Mouse (Mus musculus) heart, embryonic 15.5 days (tissue): ENCODE measurements around the gene Fads1. TPM values are rescaled to one million over a fixed set of nuclear protein-coding genes. Genes with fewer than 3 reads are reported as not detected.

Experiments used
- ATAC-seq: fragments of 200-750 bp; cut with Nextera tagmentation; replicated peaks from 2 replicates; pipeline ENCODE4 v1.8.0; 2017; ENCODE audit warnings: low read depth, moderate TSS enrichment; ENCODE audit not compliant: insufficient number of reproducible peaks, insufficient read depth, low FRiP score
- H3K27ac ChIP-seq: fragments of 300-500 bp; sonication (generic); 2 replicates; pipeline ENCODE4 v1.5.1; 2015; ENCODE audit warnings: mild to moderate bottlenecking, inconsistent platforms
- H3K27me3 ChIP-seq: fragments of 300-500 bp; sonication (generic); 2 replicates; pipeline ENCODE4 v1.6.1; 2015; ENCODE audit warnings: inconsistent platforms
- H3K36me3 ChIP-seq: fragments of 300-500 bp; sonication (generic); 2 replicates; pipeline ENCODE4 v1.6.1; 2015; ENCODE audit warnings: mild to moderate bottlenecking, inconsistent platforms
- H3K4me1 ChIP-seq: fragments of 300-500 bp; sonication (generic); replicated peaks from 2 replicates; pipeline ENCODE4 v1.6.1; 2015; ENCODE audit warnings: inconsistent platforms
- H3K4me2 ChIP-seq: fragments of 300-500 bp; sonication (generic); 2 replicates; pipeline ENCODE4 v1.6.1; 2015; ENCODE audit warnings: inconsistent platforms, mild to moderate bottlenecking, moderate library complexity
- H3K4me3 ChIP-seq: fragments of 300-500 bp; sonication (generic); 2 replicates; pipeline ENCODE4 v1.5.1; 2015; ENCODE audit warnings: mild to moderate bottlenecking, inconsistent platforms
- H3K9ac ChIP-seq: fragments of 300-500 bp; sonication (generic); 2 replicates; pipeline ENCODE4 v1.6.1; 2015; ENCODE audit warnings: mild to moderate bottlenecking, inconsistent platforms
- H3K9me3 ChIP-seq: fragments of 300-500 bp; sonication (generic); replicated peaks from 2 replicates; pipeline ENCODE4 v1.6.1; 2016; ENCODE audit warnings: inconsistent platforms
- WGBS: fragments of 180-500 bp; shearing (Covaris S2); methylation state at CpG from one replicate; pipeline ENCODE4 v1.1.7; 2015; ENCODE audit warnings: mixed read lengths; 5-methylcytosine and 5-hydroxymethylcytosine counted together
- polyA plus RNA-seq: library from polyadenylated mRNA; unstranded; fragments of >200 nt; fragmentation: Nextera tagmentation; extraction: Ambion mirVana; gene quantifications from 2 replicates; pipeline ENCODE4 v1.2.1, GENCODE M21; 2015

Gene Fads1
- polyA plus RNA-seq, 1 experiment from 2014 or later, result 39.4 TPM

- H3K4me1 ChIP-seq, result peaks cover 5% of the 10 kb centered on the region; the same call in 1 of the 2 replicates
- no peak overlapping the region for H3K9ac ChIP-seq
- H3K4me2 ChIP-seq, result no peak overlapping the region
- no peak overlapping the region for H3K4me3 ChIP-seq
- H3K27ac ChIP-seq, result no peak overlapping the region
- peaks cover 67% of the 10 kb centered on the region for H3K36me3 ChIP-seq
- no peaks in the 10 kb centered on the region for H3K9me3 ChIP-seq
- no peak for ATAC-seq
- 72% methylated on average over 5 of the region's 5 CpGs for WGBS
- H3K27me3 ChIP-seq, result no peaks in the 10 kb centered on the region
Observed at GRCm38 (mm10) chr19:10195252-10195651, 12.6 kb downstream of the Fads1 start.

GRCm38 (mm10) chr19:10197130-10197529 lies 14.4 kb downstream of the Fads1 start:
- Histone ChIP-seq H3K27ac (no peak overlapping the region), H3K36me3 (peaks cover 65% of the 10 kb centered on the region), H3K9ac (no peak overlapping the region), H3K4me3 (no peak overlapping the region), H3K4me2 (no peak overlapping the region), H3K9me3 (no peaks in the 10 kb centered on the region), H3K4me1 (peaks cover 2% of the 10 kb centered on the region; the same call in 1 of the 2 replicates), H3K27me3 (no peaks in the 10 kb centered on the region)
- no peak for ATAC-seq
- WGBS, result 90% methylated on average over 4 of the region's 4 CpGs

- Histone ChIP-seq H3K4me1 (peaks cover 10% of the 10 kb centered on the region), H3K4me2 (no peak overlapping the region), H3K4me3 (no peak overlapping the region), H3K27me3 (no peaks in the 10 kb centered on the region), H3K9ac (no peak overlapping the region), H3K36me3 (peaks cover 54% of the 10 kb centered on the region), H3K27ac (no peak overlapping the region), H3K9me3 (no peaks in the 10 kb centered on the region)
- no peak for ATAC-seq
- whole genome bisulfite sequencing, result 66% methylated on average over 2 of the region's 2 CpGs
Observed at GRCm38 (mm10) chr19:10198286-10198685, 15.6 kb downstream of the Fads1 start.

GRCm38 (mm10) chr19:10198723-10199122 lies 16.0 kb downstream of the Fads1 start:
- no peak for ATAC-seq
- Histone ChIP-seq H3K9me3 (no peaks in the 10 kb centered on the region), H3K9ac (no peak overlapping the region), H3K4me3 (no peak overlapping the region), H3K36me3 (peaks cover 50% of the 10 kb centered on the region), H3K27me3 (no peaks in the 10 kb centered on the region), H3K4me2 (no peak overlapping the region), H3K4me1 (peaks cover 11% of the 10 kb centered on the region), H3K27ac (no peak overlapping the region)
- WGBS, result 30% methylated on average over 3 of the region's 3 CpGs

- H3K9ac ChIP-seq, result peak overlapping the region; percentile 80
- H3K9me3 ChIP-seq, result no peaks in the 10 kb centered on the region
- H3K36me3 ChIP-seq, result peaks cover 41% of the 10 kb centered on the region; the same call in 1 of the 2 replicates
- no peaks in the 10 kb centered on the region for H3K27me3 ChIP-seq
- H3K4me2 ChIP-seq, result peak overlapping the region; percentile 77
- 2% methylated on average over 23 of the region's 23 CpGs for WGBS
- ATAC-seq, result no peak
- peaks cover 18% of the 10 kb centered on the region for H3K4me1 ChIP-seq
- H3K4me3 ChIP-seq, result peak overlapping the region; percentile 82
- peak overlapping the region; percentile 84 for H3K27ac ChIP-seq
Observed at GRCm38 (mm10) chr19:10203146-10203847, 20.6 kb downstream of the Fads1 start.

GRCm38 (mm10) chr19:10203848-10204615 lies 21.3 kb downstream of the Fads1 start, which contains the start of the genes Tmem258 and Fen1:
TSS of gene Tmem258 (plus strand) at chr19:10204014.
TSS of gene Fen1 (minus strand) at chr19:10204169.
- Histone ChIP-seq H3K36me3 (peaks cover 39% of the 10 kb centered on the region; the same call in 1 of the 2 replicates), H3K9ac (peak within 1 kb of the TSS; percentile 80), H3K27ac (peak within 1 kb of the TSS; percentile 84), H3K4me1 (peaks cover 15% of the 10 kb centered on the region), H3K4me3 (peak within 1 kb of the TSS; percentile 82), H3K9me3 (no peaks in the 10 kb centered on the region), H3K4me2 (peak within 1 kb of the TSS; percentile 77), H3K27me3 (no peaks in the 10 kb centered on the region)
- WGBS, result under 1% methylated on average over 40 of the region's 40 CpGs
- ATAC-seq, result peak; percentile 86

GRCm38 (mm10) chr19:10204616-10205001 lies 21.9 kb downstream of the Fads1 start:
- WGBS, result 2% methylated on average over 5 of the region's 5 CpGs
- peak overlapping the region; percentile 80 for H3K9ac ChIP-seq
- H3K4me1 ChIP-seq, result peaks cover 15% of the 10 kb centered on the region
- no peaks in the 10 kb centered on the region for H3K9me3 ChIP-seq
- no peak for ATAC-seq
- H3K27me3 ChIP-seq, result no peaks in the 10 kb centered on the region
- peaks cover 37% of the 10 kb centered on the region for H3K36me3 ChIP-seq
- peak overlapping the region; percentile 77 for H3K4me2 ChIP-seq
- H3K4me3 ChIP-seq, result peak overlapping the region; percentile 82
- peak overlapping the region; percentile 84 for H3K27ac ChIP-seq

- 63% methylated on average over 6 of the region's 6 CpGs for WGBS
- Histone ChIP-seq H3K4me1 (peaks cover 15% of the 10 kb centered on the region), H3K27ac (peak overlapping the region; percentile 84; the same call in 1 of the 2 replicates), H3K9me3 (no peaks in the 10 kb centered on the region), H3K9ac (no peak overlapping the region), H3K36me3 (peaks cover 35% of the 10 kb centered on the region), H3K4me3 (peak overlapping the region; percentile 82), H3K27me3 (no peaks in the 10 kb centered on the region), H3K4me2 (peak overlapping the region; percentile 77)
- ATAC-seq, result no peak
Observed at GRCm38 (mm10) chr19:10205051-10205450, 22.4 kb downstream of the Fads1 start.

GRCm38 (mm10) chr19:10208851-10209250 lies 26.2 kb downstream of the Fads1 start:
- Histone ChIP-seq H3K36me3 (peaks cover 30% of the 10 kb centered on the region), H3K27me3 (no peaks in the 10 kb centered on the region), H3K4me3 (no peak overlapping the region), H3K9ac (no peak overlapping the region), H3K4me1 (peaks cover 7% of the 10 kb centered on the region), H3K9me3 (no peaks in the 10 kb centered on the region), H3K4me2 (no peak overlapping the region), H3K27ac (no peak overlapping the region)
- no peak for ATAC-seq
- WGBS, result 77% methylated on average over 3 of the region's 3 CpGs

- Histone ChIP-seq H3K27me3 (no peaks in the 10 kb centered on the region), H3K4me2 (no peak overlapping the region), H3K9me3 (no peaks in the 10 kb centered on the region), H3K4me1 (no peaks in the 10 kb centered on the region), H3K9ac (no peak overlapping the region), H3K27ac (no peak overlapping the region), H3K36me3 (peaks cover 30% of the 10 kb centered on the region), H3K4me3 (no peak overlapping the region)
- no peak for ATAC-seq
- 79% methylated on average over 4 of the region's 4 CpGs for WGBS
Observed at GRCm38 (mm10) chr19:10210885-10211284, 28.2 kb downstream of the Fads1 start.

GRCm38 (mm10) chr19:10213796-10214471 lies 31.2 kb downstream of the Fads1 start:
- Histone ChIP-seq H3K27ac (no peak overlapping the region), H3K36me3 (peaks cover 14% of the 10 kb centered on the region), H3K9ac (no peak overlapping the region), H3K9me3 (no peaks in the 10 kb centered on the region), H3K4me2 (no peak overlapping the region), H3K27me3 (no peaks in the 10 kb centered on the region), H3K4me3 (no peak overlapping the region), H3K4me1 (no peaks in the 10 kb centered on the region)
- WGBS, result 82% methylated on average over 10 of the region's 10 CpGs
- no peak for ATAC-seq
